Mouse (Mus musculus) midbrain, embryonic 12.5 days (tissue): Measurements from ENCODE around the gene Gm20388. TPM values are rescaled to one million over a fixed set of nuclear protein-coding genes. Genes with fewer than 3 reads are reported as not detected.

ENCODE experiments used
- ATAC-seq: fragments of 200-750 bp; cut with Nextera tagmentation; 2 replicates; pipeline ENCODE4 v1.8.0; 2017; ENCODE audit warnings: low read depth, moderate TSS enrichment, moderate library complexity; ENCODE audit not compliant: low FRiP score
- H3K27ac ChIP-seq: fragments of 300-500 bp; sonication (generic); replicated peaks from 2 replicates; pipeline ENCODE4 v1.5.1; 2016; ENCODE audit warnings: mild to moderate bottlenecking
- H3K27me3 ChIP-seq: fragments of 300-500 bp; sonication (generic); 2 replicates; pipeline ENCODE4 v1.6.1; 2016; ENCODE audit warnings: mild to moderate bottlenecking
- H3K36me3 ChIP-seq: fragments of 300-500 bp; sonication (generic); 2 replicates; pipeline ENCODE4 v1.6.1; 2016
- H3K4me1 ChIP-seq: fragments of 300-500 bp; sonication (generic); 2 replicates; pipeline ENCODE4 v1.6.1; 2016
- H3K4me2 ChIP-seq: fragments of 300-500 bp; sonication (generic); replicated peaks from 2 replicates; pipeline ENCODE4 v1.6.1; 2016; ENCODE audit warnings: mild to moderate bottlenecking, moderate library complexity
- H3K4me3 ChIP-seq: fragments of 300-500 bp; sonication (generic); 2 replicates; pipeline ENCODE4 v1.5.1; 2016; ENCODE audit warnings: mild to moderate bottlenecking
- H3K9ac ChIP-seq: fragments of 300-500 bp; sonication (generic); replicated peaks from 2 replicates; pipeline ENCODE4 v1.6.1; 2016; ENCODE audit warnings: mild to moderate bottlenecking, moderate library complexity
- H3K9me3 ChIP-seq: fragments of 300-500 bp; sonication (generic); 2 replicates; pipeline ENCODE4 v1.6.1; 2016; ENCODE audit warnings: mild to moderate bottlenecking
- WGBS: fragments of 180-500 bp; shearing (Covaris S2); methylation state at CpG from one replicate; pipeline ENCODE4 v1.1.7; 2016; 5-methylcytosine and 5-hydroxymethylcytosine counted together
- polyA plus RNA-seq: library from polyadenylated mRNA; unstranded; fragments of >200 nt; fragmentation: Nextera tagmentation; extraction: Ambion mirVana; gene quantifications from 2 replicates; pipeline ENCODE4 v1.2.1, GENCODE M21; 2016

Gene Gm20388
- polyA plus RNA-seq, 1 experiment from 2014 or later = not detected

DNA sequence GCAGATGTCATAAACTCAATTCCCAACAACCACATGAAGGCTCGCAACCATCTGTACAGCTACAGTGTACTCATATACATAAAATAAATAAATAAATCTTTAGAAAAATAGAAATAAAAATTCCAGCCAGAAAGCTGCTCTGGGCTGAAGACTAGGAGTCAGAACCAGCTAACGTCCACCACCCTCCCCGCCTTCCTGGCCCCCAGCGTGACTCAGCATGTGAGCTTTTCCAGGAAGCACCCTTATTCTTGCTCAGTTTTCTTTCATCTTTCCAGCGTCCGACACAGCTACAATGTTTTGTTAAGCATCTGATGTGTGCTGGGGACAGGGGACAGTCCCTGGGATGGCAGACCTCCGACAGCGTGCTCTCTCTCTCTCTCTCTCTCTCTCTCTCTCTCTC, 3434.5 kb downstream of the Gm20388 start:
- Histone ChIP-seq H3K4me2 (no peak overlapping the region), H3K9ac (no peak overlapping the region), H3K27me3 (no peaks in the 10 kb centered on the region), H3K9me3 (no peaks in the 10 kb centered on the region), H3K36me3 (peaks cover 9% of the 10 kb centered on the region; the same call in 1 of the 2 replicates), H3K4me3 (no peak overlapping the region), H3K27ac (no peak overlapping the region), H3K4me1 (no peaks in the 10 kb centered on the region; the same call in 1 of the 2 replicates)
- ATAC-seq = no peak
- WGBS = 89% methylated on average over 8 of the region's 8 CpGs

DNA sequence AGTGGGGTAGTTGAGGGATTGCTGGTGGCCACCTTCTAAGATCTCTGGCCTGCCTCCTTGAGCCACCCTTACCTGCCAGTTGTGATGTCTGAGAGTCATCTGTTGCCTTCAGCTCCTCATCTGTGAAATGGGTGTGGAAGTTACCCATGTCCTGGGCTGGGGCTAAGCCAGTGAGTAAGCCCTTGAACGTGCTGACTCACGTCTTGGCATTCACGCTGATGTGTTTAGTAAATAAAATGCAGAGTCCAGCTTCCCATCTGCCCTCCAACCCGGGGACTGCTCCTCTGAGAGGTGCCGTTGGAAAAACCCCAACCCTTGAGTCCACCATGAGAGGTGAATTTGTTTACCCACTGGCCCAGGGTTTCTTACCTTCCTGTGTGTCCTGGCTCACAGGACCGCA, 3435.2 kb downstream of the Gm20388 start:
- Histone ChIP-seq H3K27me3 (no peaks in the 10 kb centered on the region), H3K9ac (no peak overlapping the region), H3K36me3 (peaks cover 9% of the 10 kb centered on the region; the same call in 1 of the 2 replicates), H3K4me3 (no peak overlapping the region), H3K4me2 (no peak overlapping the region), H3K4me1 (no peaks in the 10 kb centered on the region; the same call in 1 of the 2 replicates), H3K27ac (no peak overlapping the region), H3K9me3 (no peaks in the 10 kb centered on the region)
- WGBS = 91% methylated on average over 6 of the region's 6 CpGs
- no peak for ATAC-seq

DNA sequence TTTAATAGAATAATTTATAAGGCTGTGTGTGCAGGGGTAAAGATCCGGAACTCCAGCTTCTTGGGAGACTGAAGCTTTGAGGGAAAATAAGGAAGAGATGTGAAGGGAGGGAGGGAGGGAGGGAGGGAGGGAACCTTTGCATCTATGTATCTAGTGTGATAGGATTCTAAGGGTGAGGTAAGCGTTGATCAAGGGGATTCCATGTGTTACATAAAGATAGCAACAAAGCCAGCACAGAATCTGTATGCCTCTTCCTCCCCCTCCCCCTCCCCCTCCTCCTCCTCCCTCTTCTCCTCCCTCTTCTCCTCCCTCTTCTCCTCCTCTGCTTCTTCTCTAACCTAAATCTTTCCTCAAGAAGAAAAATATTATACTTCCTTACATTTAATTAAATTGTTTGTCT, 3436.7 kb downstream of the Gm20388 start:
- no peaks in the 10 kb centered on the region; the same call in 1 of the 2 replicates for H3K4me1 ChIP-seq
- no peak for ATAC-seq
- H3K27ac ChIP-seq = no peak overlapping the region
- no peak overlapping the region for H3K9ac ChIP-seq
- H3K4me2 ChIP-seq = no peak overlapping the region
- H3K9me3 ChIP-seq = no peaks in the 10 kb centered on the region
- 93% methylated on average over 2 of the region's 2 CpGs for WGBS
- peaks cover 9% of the 10 kb centered on the region; the same call in 1 of the 2 replicates for H3K36me3 ChIP-seq
- H3K27me3 ChIP-seq = no peaks in the 10 kb centered on the region
- no peak overlapping the region for H3K4me3 ChIP-seq

DNA sequence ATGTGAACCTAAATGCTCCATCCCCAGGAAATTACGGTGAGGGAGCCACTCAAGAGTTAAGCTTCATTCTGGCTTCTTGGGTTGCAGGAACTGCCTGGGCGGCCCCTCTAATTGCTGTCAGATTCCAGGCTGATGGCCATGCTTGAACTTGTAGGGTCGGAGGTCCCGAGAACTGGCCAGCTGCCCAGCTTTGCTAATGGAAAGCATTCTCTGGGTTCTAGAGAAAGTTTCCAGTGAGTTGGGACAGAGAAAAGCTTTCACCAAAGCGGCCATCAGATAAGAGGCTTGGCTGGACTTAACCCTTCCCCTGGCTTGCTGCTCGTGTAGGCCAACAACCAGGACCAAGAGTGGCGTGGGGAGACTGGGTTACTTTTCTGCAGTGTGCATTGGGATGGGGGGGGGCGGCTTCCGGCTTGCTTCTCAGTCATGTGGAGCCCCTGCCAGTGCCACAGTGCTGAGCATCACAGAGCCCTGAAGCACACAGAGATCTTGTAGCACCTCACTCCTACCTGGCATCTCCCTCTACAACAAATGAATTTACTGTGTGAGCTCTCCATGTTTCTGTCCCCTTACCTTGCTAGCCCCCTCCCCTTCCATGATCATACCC, 3437.7 kb downstream of the Gm20388 start:
- Histone ChIP-seq H3K4me3 (no peak overlapping the region), H3K27ac (no peak overlapping the region), H3K36me3 (peaks cover 9% of the 10 kb centered on the region; the same call in 1 of the 2 replicates), H3K4me2 (no peak overlapping the region), H3K9me3 (no peaks in the 10 kb centered on the region), H3K4me1 (peaks cover 4% of the 10 kb centered on the region), H3K27me3 (no peaks in the 10 kb centered on the region), H3K9ac (no peak overlapping the region)
- 71% methylated on average over 9 of the region's 9 CpGs for WGBS
- ATAC-seq = no peak

DNA sequence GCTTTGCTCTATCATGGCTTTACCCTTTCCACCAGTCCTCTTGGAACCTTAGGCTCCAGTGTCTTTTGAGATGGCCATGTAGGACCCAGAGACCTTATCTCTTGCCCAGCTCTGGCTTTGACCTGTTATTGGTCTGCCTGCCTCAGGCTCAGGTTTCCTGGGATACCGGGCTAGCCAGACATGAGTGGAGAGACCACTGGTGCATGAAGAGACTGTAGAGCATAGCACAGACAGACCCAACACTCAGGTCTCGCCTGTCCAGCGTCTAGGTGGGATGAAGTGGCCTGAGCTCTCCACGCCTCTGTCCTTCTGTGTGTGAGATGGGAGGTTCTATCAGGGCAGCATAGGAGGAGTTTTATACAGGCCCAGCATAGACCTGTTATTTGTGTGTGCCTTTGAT, 3438.4 kb downstream of the Gm20388 start:
- no peak overlapping the region for H3K27ac ChIP-seq

DNA sequence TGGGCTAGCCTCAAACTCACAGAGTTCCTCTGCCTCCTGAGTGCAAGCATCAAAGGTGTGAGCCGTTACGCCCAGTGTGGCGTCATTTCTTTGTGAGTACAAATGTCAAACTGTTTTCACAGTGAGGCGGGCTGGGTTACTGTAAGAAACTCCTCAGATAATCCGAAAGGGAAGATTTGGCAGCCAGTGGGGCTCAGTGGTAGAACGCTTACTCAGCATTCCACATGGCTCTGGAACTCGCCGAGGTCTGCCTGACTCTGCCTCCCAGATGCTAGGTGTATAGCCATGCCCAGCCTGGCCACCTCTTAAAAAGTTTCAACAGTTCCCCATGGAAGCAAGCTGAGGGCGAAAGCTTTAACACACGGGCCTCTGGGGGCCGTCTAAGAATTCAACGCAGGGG, 3441.5 kb downstream of the Gm20388 start:
- H3K4me3 ChIP-seq = no peak overlapping the region
- WGBS = 88% methylated on average over 12 of the region's 12 CpGs
- H3K9ac ChIP-seq = no peak overlapping the region
- no peak for ATAC-seq
- H3K9me3 ChIP-seq = no peaks in the 10 kb centered on the region
- H3K27me3 ChIP-seq = no peaks in the 10 kb centered on the region
- H3K36me3 ChIP-seq = peaks cover 24% of the 10 kb centered on the region
- no peak overlapping the region for H3K27ac ChIP-seq
- peaks cover 5% of the 10 kb centered on the region for H3K4me1 ChIP-seq
- H3K4me2 ChIP-seq = no peak overlapping the region

More for the DNA sequence above, 3438.4 kb downstream of the Gm20388 start:
- no peaks in the 10 kb centered on the region for H3K9me3 ChIP-seq
- H3K9ac ChIP-seq = no peak overlapping the region
- H3K27me3 ChIP-seq = no peaks in the 10 kb centered on the region
- no peak overlapping the region for H3K4me3 ChIP-seq
- 82% methylated on average over 4 of the region's 4 CpGs for WGBS
- ATAC-seq = no peak
- H3K4me2 ChIP-seq = no peak overlapping the region
- H3K4me1 ChIP-seq = peaks cover 5% of the 10 kb centered on the region
- H3K36me3 ChIP-seq = peaks cover 12% of the 10 kb centered on the region; the same call in 1 of the 2 replicates

DNA sequence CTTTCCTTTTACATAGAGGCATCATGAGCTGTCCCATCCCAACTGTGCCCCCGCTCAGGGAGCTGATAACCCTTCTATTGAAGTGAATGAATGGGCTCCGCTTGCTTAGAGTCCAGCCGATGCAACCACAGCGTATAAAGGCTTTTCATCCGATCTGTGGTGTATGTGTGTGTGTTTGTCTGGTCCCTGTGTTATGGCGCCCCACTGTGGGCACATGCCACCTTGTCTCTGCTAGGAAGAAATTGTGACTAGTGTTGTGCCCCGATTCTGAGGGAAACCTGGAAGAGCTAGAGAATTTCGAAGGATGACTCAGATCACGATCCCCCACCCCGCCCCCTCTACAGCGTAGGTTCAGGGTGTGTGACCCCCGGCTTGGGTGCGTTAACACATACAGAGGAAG, 3442.1 kb downstream of the Gm20388 start:
- Histone ChIP-seq H3K4me3 (no peak overlapping the region), H3K4me2 (no peak overlapping the region; the same call in 1 of the 2 replicates), H3K36me3 (peaks cover 28% of the 10 kb centered on the region), H3K27me3 (no peaks in the 10 kb centered on the region), H3K9me3 (no peaks in the 10 kb centered on the region), H3K4me1 (peaks cover 5% of the 10 kb centered on the region), H3K9ac (no peak overlapping the region), H3K27ac (no peak overlapping the region)
- 37% methylated on average over 13 of the region's 13 CpGs for WGBS
- ATAC-seq = peak; percentile 27

DNA sequence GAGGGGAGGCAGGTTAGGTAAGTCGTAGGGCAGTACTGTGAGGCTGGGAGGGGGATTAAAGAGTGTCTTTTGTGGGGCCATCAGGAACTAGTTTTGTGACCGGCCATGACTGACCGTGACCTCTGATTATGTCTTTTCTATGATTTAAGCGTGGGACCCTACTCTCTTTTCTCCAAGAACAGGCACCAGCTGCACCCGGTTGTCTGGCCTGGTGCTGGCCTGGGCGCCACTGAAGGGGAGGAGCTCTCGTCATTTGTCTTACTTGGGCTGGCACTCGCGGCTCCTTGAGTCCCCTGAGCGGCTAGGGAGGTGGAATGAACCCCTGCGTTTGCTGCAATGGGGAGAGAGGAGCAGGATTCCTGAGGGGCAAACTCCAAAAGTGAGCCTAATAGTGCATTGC, 3442.6 kb downstream of the Gm20388 start:
- Histone ChIP-seq H3K9me3 (no peaks in the 10 kb centered on the region), H3K4me1 (peaks cover 5% of the 10 kb centered on the region), H3K27ac (no peak overlapping the region), H3K36me3 (peaks cover 28% of the 10 kb centered on the region), H3K27me3 (no peaks in the 10 kb centered on the region), H3K4me2 (no peak overlapping the region; the same call in 1 of the 2 replicates), H3K4me3 (no peak overlapping the region), H3K9ac (no peak overlapping the region)
- ATAC-seq = peak; percentile 41; the same call in 1 of the 2 replicates
- 41% methylated on average over 11 of the region's 11 CpGs for WGBS

DNA sequence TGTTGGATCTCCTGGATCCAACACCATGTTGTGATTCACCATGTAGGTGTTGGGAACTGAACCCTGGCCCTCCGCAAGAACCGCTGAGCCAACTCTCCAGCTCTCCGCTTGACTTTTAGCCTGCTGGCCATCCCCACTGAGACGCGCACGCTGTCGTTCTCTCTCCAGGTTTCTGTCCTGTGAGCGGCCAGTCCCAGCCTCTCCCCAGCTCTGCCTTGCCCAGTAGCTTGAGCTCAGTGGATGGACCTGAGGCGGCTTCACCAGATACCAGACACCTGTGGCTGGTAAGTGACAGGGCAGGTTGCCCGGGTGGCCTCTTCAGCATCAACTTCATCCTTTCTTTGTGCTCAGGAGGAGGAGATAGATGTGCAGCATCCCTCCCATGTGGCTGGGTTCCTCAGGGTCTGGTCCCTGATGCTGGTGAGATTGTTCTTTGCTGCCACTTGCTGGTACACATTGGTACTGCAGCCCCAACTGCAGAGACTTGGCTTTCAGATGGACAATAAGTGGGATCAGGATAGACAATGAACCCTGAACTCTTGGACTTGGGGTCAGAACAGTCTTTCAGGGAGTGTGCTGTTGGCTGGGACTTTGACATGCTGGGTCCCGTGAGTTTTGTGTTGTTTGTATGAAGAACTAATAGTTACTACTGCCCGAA, 3450.6 kb downstream of the Gm20388 start:
- no peak overlapping the region for H3K9ac ChIP-seq
- H3K4me2 ChIP-seq = no peak overlapping the region
- H3K9me3 ChIP-seq = no peaks in the 10 kb centered on the region
- H3K36me3 ChIP-seq = peaks cover 62% of the 10 kb centered on the region
- no peak overlapping the region for H3K4me3 ChIP-seq
- WGBS = 34% methylated on average over 12 of the region's 12 CpGs
- H3K27ac ChIP-seq = no peak overlapping the region; the same call in 1 of the 2 replicates
- ATAC-seq = peak; percentile 66
- no peaks in the 10 kb centered on the region; the same call in 1 of the 2 replicates for H3K27me3 ChIP-seq
- H3K4me1 ChIP-seq = no peaks in the 10 kb centered on the region

DNA sequence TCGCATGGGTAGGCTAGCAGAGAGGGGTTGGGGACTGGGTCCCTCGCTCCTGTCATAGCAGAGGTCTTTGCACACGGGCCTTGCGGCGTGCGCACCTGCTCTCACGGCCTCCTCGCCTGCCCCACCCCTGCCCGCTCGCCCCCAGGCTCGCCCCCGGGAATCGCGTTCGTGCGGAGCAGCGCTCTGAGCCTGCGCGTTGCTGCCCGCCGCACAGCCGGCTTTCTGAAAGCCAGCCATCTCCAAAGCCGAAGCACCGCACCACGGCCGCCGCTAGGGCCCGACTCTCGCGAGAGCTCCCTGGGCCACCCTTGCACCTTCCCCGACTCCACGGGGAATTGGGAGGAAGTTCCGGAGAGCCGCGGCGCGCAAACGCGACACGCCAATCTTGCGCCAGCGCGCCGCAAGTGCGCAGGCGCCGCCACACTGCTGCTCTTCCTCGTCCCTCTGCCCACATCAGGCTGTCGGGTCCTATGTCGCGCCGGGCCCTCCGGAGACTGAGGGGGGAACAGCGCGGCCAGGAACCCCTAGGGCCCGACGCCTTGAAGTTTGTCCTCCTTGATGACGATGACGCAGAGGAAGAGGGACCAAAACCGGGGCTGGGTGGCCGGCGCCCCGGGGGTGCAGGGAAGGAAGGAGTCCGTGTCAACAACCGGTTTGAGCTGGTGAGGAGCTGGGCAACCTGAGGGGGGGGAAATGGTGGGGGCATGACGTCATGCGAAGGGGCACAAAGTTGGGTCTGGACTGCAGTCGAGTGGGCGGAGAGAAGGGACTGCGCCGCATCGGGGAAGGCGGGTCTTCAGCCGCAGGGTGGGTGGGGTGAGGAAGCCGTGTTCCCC, 3463.0 kb downstream of the Gm20388 start, which contains the start of gene Tcf25:
Tcf25 (plus strand) TSS at position 351 of the 836 bp plus-strand sequence.
- Histone ChIP-seq H3K9me3 (no peaks in the 10 kb centered on the region), H3K36me3 (peaks cover 19% of the 10 kb centered on the region; the same call in 1 of the 2 replicates), H3K4me1 (peaks cover 24% of the 10 kb centered on the region), H3K27me3 (no peaks in the 10 kb centered on the region), H3K4me2 (peak within 1 kb of the TSS; percentile 63), H3K9ac (peak within 1 kb of the TSS; percentile 80), H3K27ac (peak within 1 kb of the TSS; percentile 93), H3K4me3 (peak within 1 kb of the TSS; percentile 81)
- peak; percentile 91 for ATAC-seq
- under 1% methylated on average over 75 of the region's 75 CpGs for WGBS

DNA sequence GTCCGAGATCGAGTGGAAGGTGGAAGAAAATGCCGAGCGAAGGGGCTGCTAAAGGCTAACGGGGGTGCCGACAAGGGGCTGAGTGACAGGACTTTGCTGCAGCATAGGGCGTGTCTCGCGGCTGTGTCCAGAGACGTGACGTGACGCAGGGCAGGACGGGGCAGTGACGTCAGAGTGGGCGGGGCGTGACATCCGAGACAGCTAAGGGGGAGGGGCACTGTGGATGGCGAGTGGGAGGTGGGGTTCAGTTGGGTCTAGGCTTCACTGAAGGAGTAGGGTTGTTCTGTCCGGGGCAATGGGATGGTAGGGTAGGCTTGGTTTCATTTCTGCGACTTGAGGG, 3463.6 kb downstream of the Gm20388 start:
- Histone ChIP-seq H3K36me3 (peaks cover 14% of the 10 kb centered on the region; the same call in 1 of the 2 replicates), H3K4me3 (peak overlapping the region; percentile 81), H3K9ac (peak overlapping the region; percentile 80), H3K27me3 (no peaks in the 10 kb centered on the region), H3K27ac (peak overlapping the region; percentile 93), H3K4me1 (peaks cover 24% of the 10 kb centered on the region), H3K4me2 (peak overlapping the region; percentile 63), H3K9me3 (no peaks in the 10 kb centered on the region)
- ATAC-seq = peak; percentile 80
- 0% methylated on average over 20 of the region's 20 CpGs for WGBS
